Mouse (Mus musculus) erythroid progenitor cell, adult 5-6 weeks (primary cell): ENCODE data around the gene Hapln3. TPM values are rescaled to one million over a fixed set of nuclear protein-coding genes. Genes with fewer than 3 reads are reported as not detected.
A peak's percentile ranks its signal among the peaks of the same experiment; 100 is the strongest.

Experiments
- ATAC-seq: replicated peaks from 2 replicates; pipeline ENCODE4 v1.8.0; 2016; ENCODE audit warnings: moderate number of reproducible peaks, mild to moderate bottlenecking, moderate TSS enrichment, inconsistent platforms; ENCODE audit not compliant: poor library complexity, low FRiP score, severe bottlenecking
- total RNA-seq, 2 experiments: library from RNA; stranded (forward) in 1 of 2; stranded (reverse) in 1 of 2; fragments of 150-400 nt in 1 of 2; fragments of 186-747, 209-891 nt in 1 of 2; gene quantifications; 2 replicates each; pipeline versions ENCODE4 v1.2.3 to v1.2.4; 2015 to 2017; ENCODE audit warnings: low replicate concordance in 2 of 2

Hapln3 gene
- total RNA-seq (2015; ENCODE audit: low replicate concordance) (not detected in 2 replicates), total RNA-seq (2017; ENCODE audit: low replicate concordance) (not detected in 2 replicates)

GRCm38 (mm10) chr7:79130843-79131444 is at the start of gene Hapln3:
Gene Hapln3 (minus strand): TSS chr7:79131018.
- no peak for ATAC-seq

DNA sequence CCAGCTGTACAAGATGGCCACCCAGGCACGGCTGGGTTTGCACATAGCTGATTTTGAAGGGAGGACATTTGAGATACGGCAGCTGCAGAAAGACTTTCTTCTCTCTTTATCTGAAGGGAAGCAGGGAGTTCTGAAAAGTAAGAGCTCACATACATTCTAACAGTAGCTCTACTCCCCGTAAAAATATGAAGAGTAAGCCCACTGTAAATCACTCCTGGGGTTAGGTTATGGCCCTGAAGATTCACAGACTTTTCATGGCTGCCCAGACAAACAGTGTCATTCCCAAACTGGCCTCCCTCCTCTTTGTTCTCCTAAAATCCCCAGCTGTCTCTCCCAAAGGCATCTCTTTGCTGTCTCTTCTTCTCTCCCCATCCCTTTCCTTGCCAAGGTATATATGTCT is 43.0 kb upstream of the Hapln3 start:
- ATAC-seq = no peak

GRCm38 (mm10) chr7:79171782-79172181 is 41.0 kb upstream of the Hapln3 start:
- ATAC-seq = no peak

DNA sequence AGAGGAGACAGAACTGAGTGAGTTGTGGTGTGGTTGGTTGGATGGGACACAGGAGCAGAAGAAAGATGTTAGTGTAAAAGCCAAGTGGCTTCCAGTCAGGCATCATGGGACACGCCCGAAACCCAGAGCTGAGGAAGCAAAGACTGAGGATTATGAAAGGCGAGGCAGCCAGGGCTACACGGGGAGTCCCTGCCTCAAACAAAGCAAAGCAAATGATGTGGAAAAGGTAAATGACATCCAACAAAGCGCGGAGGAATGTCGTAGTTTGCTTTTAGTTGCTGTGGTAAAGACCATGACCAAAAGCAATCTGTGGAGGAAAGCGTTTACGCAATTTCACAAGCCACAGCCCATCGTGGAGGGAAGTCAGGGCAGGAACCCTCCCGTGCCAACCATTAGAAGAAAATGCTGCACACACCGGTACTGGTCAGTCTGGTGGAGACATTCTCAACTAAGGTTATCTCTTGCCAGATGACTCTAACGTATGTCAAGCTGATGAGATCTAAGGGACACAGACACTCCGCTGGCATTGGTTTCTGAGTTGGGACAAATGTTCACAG is 36.3 kb upstream of the Hapln3 start:
- ATAC-seq = no peak

GRCm38 (mm10) chr7:79159406-79159805 is 28.6 kb upstream of the Hapln3 start:
- ATAC-seq = no peak

DNA sequence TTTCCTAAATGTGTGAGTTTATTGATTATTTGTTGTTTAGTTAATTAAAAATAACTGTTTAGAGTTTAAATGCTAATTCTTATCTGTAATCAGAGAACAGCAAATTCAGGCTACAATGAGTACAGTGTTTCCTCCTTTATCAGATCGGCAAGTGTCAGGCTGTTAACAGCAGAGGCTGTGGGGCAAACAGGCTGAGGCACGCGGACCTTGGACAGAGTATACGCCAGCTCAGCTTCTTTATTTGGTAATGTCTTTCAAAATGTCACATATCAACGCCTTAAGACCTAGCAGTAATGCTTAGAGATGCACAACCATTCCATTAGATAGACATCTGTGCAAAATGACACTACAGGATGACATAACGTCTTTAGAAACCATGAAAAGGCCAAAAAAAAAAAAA is 18.7 kb upstream of the Hapln3 start:
- no peak for ATAC-seq

- ATAC-seq = 0 out of 2 replicates have a peak, but pooled peaks have one; percentile 46
Observed at GRCm38 (mm10) chr7:79148711-79149266, 18.0 kb upstream of the Hapln3 start, which contains the start of gene Mfge8. Gene Mfge8 (minus strand): TSS chr7:79149060.

GRCm38 (mm10) chr7:79147931-79148653 is 17.3 kb upstream of the Hapln3 start:
- no peak for ATAC-seq

DNA sequence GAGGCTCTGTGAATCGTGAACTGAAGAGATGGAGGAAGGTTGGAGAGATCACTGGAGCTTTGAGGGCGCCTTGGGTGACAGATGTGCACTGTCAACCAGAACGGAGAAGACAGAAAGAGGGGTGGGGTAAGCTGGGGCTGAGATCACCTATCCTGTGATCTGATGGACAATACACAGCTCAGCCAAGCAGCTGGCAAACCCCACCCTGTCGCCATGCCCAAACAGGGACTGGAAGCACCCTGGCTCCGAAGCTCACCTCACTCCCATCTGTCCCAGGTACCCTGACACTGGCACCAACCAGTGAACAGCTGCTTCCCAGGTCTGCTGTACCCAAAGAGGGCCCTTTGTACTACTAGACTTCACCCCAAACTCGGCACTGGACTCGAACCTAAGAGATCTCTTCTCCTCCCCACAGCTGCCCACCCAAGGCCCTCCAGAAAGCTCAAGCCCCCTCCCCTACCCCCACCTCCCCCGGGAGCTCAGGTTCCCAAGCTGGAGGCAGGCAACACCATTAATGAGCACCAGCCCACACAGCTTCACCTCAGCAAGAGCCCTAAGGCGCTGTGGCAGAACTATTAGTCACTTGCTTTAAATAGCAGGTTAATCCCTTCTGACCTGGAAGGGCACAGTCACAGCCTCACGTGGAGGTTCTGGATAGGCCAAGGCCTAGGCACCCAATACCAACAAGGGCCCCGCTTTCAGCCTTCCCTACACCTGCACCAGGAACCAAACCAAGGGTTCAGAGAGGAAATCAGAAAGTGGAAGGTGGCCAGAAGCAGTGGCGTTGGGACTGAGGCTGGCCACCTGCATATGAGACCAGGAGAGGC is 16.4 kb upstream of the Hapln3 start:
- no peak for ATAC-seq

GRCm38 (mm10) chr7:79140897-79141296 is 10.1 kb upstream of the Hapln3 start:
- ATAC-seq = peak; percentile 35; the same call in 1 of the 2 replicates

GRCm38 (mm10) chr7:79139891-79140591 is 9.2 kb upstream of the Hapln3 start:
- ATAC-seq = no peak

GRCm38 (mm10) chr7:79139328-79139824 is 8.6 kb upstream of the Hapln3 start:
- ATAC-seq = no peak

GRCm38 (mm10) chr7:79133391-79133790 is 2.6 kb upstream of the Hapln3 start:
- ATAC-seq = no peak

DNA sequence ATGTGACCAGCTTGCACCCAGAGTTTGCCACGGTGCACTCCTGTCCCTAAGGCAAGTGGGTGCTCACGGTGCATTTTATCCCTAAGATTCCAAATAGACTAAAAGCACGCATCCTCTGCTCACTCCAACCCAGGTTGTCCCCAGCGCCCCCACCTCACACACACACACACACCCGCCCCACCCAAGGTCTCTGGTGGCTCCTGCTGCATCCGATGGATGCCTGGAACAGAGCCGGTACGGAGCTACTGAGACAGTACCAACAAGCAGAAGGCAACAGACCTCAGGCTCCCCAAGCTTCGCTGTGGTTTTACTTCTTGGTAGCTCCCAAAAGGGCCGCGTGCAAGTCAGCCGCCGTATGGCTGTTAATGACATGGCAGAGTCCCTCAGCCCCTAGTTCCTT is 433 bp downstream of the Hapln3 start:
- ATAC-seq = no peak

DNA sequence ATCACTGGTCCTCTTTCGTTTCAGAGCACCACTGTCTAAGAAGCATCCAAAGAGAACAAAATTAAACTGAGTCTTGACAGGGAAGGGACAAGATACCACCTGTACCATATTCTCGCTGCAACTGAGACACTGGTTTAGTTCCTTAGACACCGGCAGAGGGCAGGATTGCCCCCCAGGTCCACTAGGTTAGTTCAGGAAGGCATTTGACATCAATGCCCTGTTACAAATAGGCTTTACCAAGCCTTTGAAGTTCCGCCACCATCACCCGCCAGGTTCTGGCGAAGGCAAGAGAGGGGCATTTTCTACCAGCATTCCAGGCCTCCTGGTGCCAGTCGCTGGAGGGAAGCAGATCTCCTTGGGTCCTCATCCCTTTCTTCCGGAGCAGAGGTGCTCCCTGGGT is 935 bp downstream of the Hapln3 start:
- no peak for ATAC-seq

GRCm38 (mm10) chr7:79123465-79123864 is 7.4 kb downstream of the Hapln3 start:
- no peak for ATAC-seq

DNA sequence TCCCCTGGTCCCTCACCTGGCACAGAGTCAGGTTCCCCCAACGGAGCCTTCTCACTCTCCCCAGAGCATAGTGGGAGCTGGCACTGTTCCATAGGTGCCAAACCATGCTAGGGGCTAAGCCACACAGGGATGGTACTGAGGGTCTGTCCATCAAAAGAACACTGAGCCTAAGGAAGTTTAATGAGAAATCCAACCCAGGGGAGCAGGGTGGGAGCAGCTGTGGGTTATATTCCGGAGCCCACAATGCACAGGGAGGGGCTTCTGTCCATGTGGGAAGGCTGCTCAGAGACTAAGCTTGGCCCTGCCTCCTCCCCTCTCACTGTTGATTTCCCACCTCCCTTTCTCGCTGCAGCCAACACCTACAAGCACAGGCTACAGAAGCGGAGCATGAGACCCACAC is 17.0 kb downstream of the Hapln3 start:
- no peak for ATAC-seq

DNA sequence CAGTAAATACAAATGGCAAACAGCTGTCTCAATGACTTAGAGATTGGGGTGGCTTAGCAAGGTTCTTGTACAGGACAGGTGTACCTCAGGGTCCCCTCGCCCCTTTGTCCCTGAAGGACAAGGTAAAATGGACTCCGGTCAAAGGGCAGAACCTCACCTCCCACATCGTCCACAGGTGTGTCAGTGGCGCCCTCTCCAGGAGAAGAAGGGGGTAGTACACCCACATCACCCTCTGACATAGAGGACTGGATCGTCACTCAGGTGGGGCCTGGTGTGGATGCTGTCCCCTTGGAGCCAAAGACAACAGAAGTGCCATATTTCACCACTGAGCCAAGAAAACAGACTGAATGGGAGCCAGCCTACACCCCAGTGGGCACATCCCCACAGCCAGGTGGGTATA is 34.3 kb downstream of the Hapln3 start:
- ATAC-seq = no peak

DNA sequence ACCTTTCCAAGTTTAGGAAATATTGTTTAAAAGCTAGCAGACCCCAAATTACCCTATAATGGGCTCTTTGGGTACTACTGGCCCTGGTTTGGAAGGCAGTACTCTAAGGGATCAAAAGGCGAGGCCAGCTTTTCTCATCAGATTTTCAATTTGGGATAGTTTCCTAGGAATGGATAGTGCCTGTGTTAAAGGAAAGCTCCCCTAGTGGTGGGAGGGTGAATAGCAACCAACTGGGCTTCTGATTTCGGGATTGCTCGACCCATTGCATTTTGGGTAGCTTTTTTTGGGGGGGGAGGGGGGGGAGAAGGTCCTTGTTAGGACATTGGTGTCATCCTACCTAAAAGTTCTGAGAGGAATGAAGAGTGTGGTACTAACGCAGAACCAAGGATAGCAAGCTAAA is 41.7 kb downstream of the Hapln3 start:
- ATAC-seq = no peak
